Mouse (Mus musculus): ENCODE measurements around the gene Ssr4. TPM values are rescaled to one million over a fixed set of nuclear protein-coding genes. Genes with fewer than 3 reads are reported as not detected.
A peak's percentile ranks its signal among the peaks of the same experiment; 100 is the strongest.
"Not testable (repeated sequence)": the region's sequence is repeated elsewhere in the genome, so short reads cannot be mapped to it uniquely, and the experiment has no call there.

The Ssr4 gene
- polyA plus RNA-seq (2015; fragmentation: Nextera tagmentation; extraction: Ambion mirVana) = 182 TPM in 2 replicates

GRCm38 (mm10) chrX:73786364-73787224, at the start of gene Ssr4, which contains the start of gene Idh3g:
Gene Ssr4 (plus strand): TSS chrX:73787028.
Gene Idh3g (minus strand): TSS chrX:73786897.
- peaks cover 5% of the 10 kb centered on the region for H3K27me3 ChIP-seq

GRCm38 (mm10) chrX:73738155-73738554, 48.7 kb upstream of the Ssr4 start:
- Histone ChIP-seq H3K4me2 (replicated peaks) (no peak overlapping the region), H3K9ac (no peak overlapping the region), H3K4me1 (no peaks in the 10 kb centered on the region), H3K36me3 (no peaks in the 10 kb centered on the region), H3K9me3 (no peaks in the 10 kb centered on the region), H3K4me3 (no peak overlapping the region), H3K27me3 (no peaks in the 10 kb centered on the region), H3K27ac (no peak overlapping the region)
- 100% methylated on average over 1 of the region's 1 CpGs for WGBS
- no peak for ATAC-seq (ENCODE audit: low FRiP score, low read depth)

More at GRCm38 (mm10) chrX:73786364-73787224, at the start of gene Ssr4, which contains the start of gene Idh3g:
- Histone ChIP-seq H3K9me3 (no peaks in the 10 kb centered on the region), H3K9ac (peak within 1 kb of the TSS; percentile 75), H3K27ac (peak within 1 kb of the TSS; percentile 85; the same call in 1 of the 2 replicates), H3K4me3 (peak within 1 kb of the TSS; percentile 60), H3K36me3 (peaks cover 25% of the 10 kb centered on the region), H3K4me2 (replicated peaks) (peak within 1 kb of the TSS; percentile 68), H3K4me1 (peaks cover 12% of the 10 kb centered on the region)
- ATAC-seq (ENCODE audit: low FRiP score, low read depth) = peak; percentile 95
- WGBS = 20% methylated on average over 52 of the region's 52 CpGs

- WGBS = 63% methylated on average over 5 of the region's 5 CpGs
- Histone ChIP-seq H3K36me3 (no peaks in the 10 kb centered on the region), H3K9ac (no peak overlapping the region), H3K9me3 (no peaks in the 10 kb centered on the region), H3K27ac (no peak overlapping the region), H3K4me1 (no peaks in the 10 kb centered on the region), H3K4me3 (no peak overlapping the region), H3K4me2 (replicated peaks) (no peak overlapping the region), H3K27me3 (no peaks in the 10 kb centered on the region)
- no peak for ATAC-seq (ENCODE audit: low FRiP score, low read depth)
These were observed 47.7 kb upstream of the Ssr4 start for GRCm38 (mm10) chrX:73739151-73739550.

- not testable (repeated sequence) for H3K27ac ChIP-seq; H3K4me3 ChIP-seq; H3K36me3 ChIP-seq; H3K4me1 ChIP-seq; H3K9ac ChIP-seq; H3K9me3 ChIP-seq; ATAC-seq (ENCODE audit: low FRiP score, low read depth); H3K27me3 ChIP-seq; H3K4me2 ChIP-seq (replicated peaks)
- 92% methylated on average over 7 of the region's 7 CpGs for WGBS
These were observed 47.0 kb upstream of the Ssr4 start for GRCm38 (mm10) chrX:73739841-73740240.

GRCm38 (mm10) chrX:73744774-73745481, 41.9 kb upstream of the Ssr4 start:
- no peaks in the 10 kb centered on the region for H3K36me3 ChIP-seq
- H3K4me1 ChIP-seq = no peaks in the 10 kb centered on the region
- no peak overlapping the region for H3K4me2 ChIP-seq (replicated peaks)
- no peaks in the 10 kb centered on the region for H3K27me3 ChIP-seq
- WGBS = 70% methylated on average over 1 of the region's 1 CpGs
- H3K9ac ChIP-seq = no peak overlapping the region
- no peaks in the 10 kb centered on the region for H3K9me3 ChIP-seq
- no peak overlapping the region for H3K4me3 ChIP-seq
- ATAC-seq (ENCODE audit: low FRiP score, low read depth) = no peak
- H3K27ac ChIP-seq = no peak overlapping the region

GRCm38 (mm10) chrX:73748977-73749376, 37.9 kb upstream of the Ssr4 start:
- Histone ChIP-seq H3K36me3 (no peaks in the 10 kb centered on the region), H3K27me3 (no peaks in the 10 kb centered on the region), H3K9me3 (no peaks in the 10 kb centered on the region), H3K27ac (no peak overlapping the region), H3K4me1 (no peaks in the 10 kb centered on the region), H3K9ac (no peak overlapping the region), H3K4me3 (no peak overlapping the region), H3K4me2 (replicated peaks) (no peak overlapping the region)
- 85% methylated on average over 1 of the region's 1 CpGs for WGBS
- ATAC-seq (ENCODE audit: low FRiP score, low read depth) = no peak

- peaks cover 10% of the 10 kb centered on the region; the same call in 1 of the 2 replicates for H3K27me3 ChIP-seq
- WGBS = 73% methylated on average over 5 of the region's 5 CpGs
- no peaks in the 10 kb centered on the region for H3K36me3 ChIP-seq
- H3K9ac ChIP-seq = no peak within 1 kb of the TSS
- no peaks in the 10 kb centered on the region for H3K9me3 ChIP-seq
- no peak for ATAC-seq (ENCODE audit: low FRiP score, low read depth)
- H3K4me1 ChIP-seq = no peaks in the 10 kb centered on the region
- no peak within 1 kb of the TSS for H3K27ac ChIP-seq
- no peak within 1 kb of the TSS for H3K4me2 ChIP-seq (replicated peaks)
- no peak within 1 kb of the TSS for H3K4me3 ChIP-seq
These were observed 30.3 kb upstream of the Ssr4 start, which contains the start of gene Plxnb3 for GRCm38 (mm10) chrX:73756334-73757140. Gene Plxnb3 (plus strand): TSS chrX:73757090.

- Histone ChIP-seq H3K27me3 (peaks cover 10% of the 10 kb centered on the region; the same call in 1 of the 2 replicates), H3K9me3 (no peaks in the 10 kb centered on the region), H3K4me2 (replicated peaks) (no peak overlapping the region), H3K36me3 (no peaks in the 10 kb centered on the region), H3K4me3 (no peak overlapping the region), H3K9ac (no peak overlapping the region), H3K27ac (no peak overlapping the region), H3K4me1 (no peaks in the 10 kb centered on the region)
- WGBS = 83% methylated on average over 13 of the region's 13 CpGs
- ATAC-seq (ENCODE audit: low FRiP score, low read depth) = no peak
These were observed 28.1 kb upstream of the Ssr4 start for GRCm38 (mm10) chrX:73758611-73759290.

- ATAC-seq (ENCODE audit: low FRiP score, low read depth) = no peak
- no peaks in the 10 kb centered on the region for H3K36me3 ChIP-seq
- H3K27me3 ChIP-seq = no peaks in the 10 kb centered on the region; the same call in 1 of the 2 replicates
- H3K4me2 ChIP-seq (replicated peaks) = no peak overlapping the region
- no peaks in the 10 kb centered on the region for H3K4me1 ChIP-seq
- H3K4me3 ChIP-seq = no peak overlapping the region
- H3K9ac ChIP-seq = no peak overlapping the region
- no peak overlapping the region for H3K27ac ChIP-seq
- H3K9me3 ChIP-seq = no peaks in the 10 kb centered on the region
- 65% methylated on average over 1 of the region's 1 CpGs for WGBS
These were observed 21.5 kb upstream of the Ssr4 start for GRCm38 (mm10) chrX:73765311-73765710.

- Histone ChIP-seq H3K27me3 (no peaks in the 10 kb centered on the region; the same call in 1 of the 2 replicates), H3K4me3 (no peak overlapping the region), H3K27ac (no peak overlapping the region), H3K9ac (no peak overlapping the region), H3K4me2 (replicated peaks) (no peak overlapping the region), H3K36me3 (no peaks in the 10 kb centered on the region), H3K9me3 (no peaks in the 10 kb centered on the region), H3K4me1 (no peaks in the 10 kb centered on the region)
- WGBS = 48% methylated on average over 9 of the region's 9 CpGs
- no peak for ATAC-seq (ENCODE audit: low FRiP score, low read depth)
These were observed 19.6 kb upstream of the Ssr4 start for GRCm38 (mm10) chrX:73767267-73767666.

- H3K27ac ChIP-seq = no peak within 1 kb of the TSS; the same call in 1 of the 2 replicates
These were observed 12.6 kb upstream of the Ssr4 start, which contains the start of gene Srpk3 for GRCm38 (mm10) chrX:73774168-73774760. Gene Srpk3 (plus strand): TSS chrX:73774405.

More at GRCm38 (mm10) chrX:73774168-73774760, 12.6 kb upstream of the Ssr4 start, which contains the start of gene Srpk3:
- H3K27me3 ChIP-seq = no peaks in the 10 kb centered on the region
- 0 out of 2 replicates have a peak within 1 kb of the TSS, but pooled peaks have one; percentile 13 for H3K9ac ChIP-seq
- H3K4me2 ChIP-seq (replicated peaks) = no peak within 1 kb of the TSS
- peak; percentile 17; the same call in 1 of the 2 replicates for ATAC-seq (ENCODE audit: low FRiP score, low read depth)
- 38% methylated on average over 9 of the region's 9 CpGs for WGBS
- H3K4me1 ChIP-seq = 0 out of 2 replicates have a peak, but pooled peaks cover 7% of the 10 kb centered on the region
- H3K9me3 ChIP-seq = no peaks in the 10 kb centered on the region
- H3K4me3 ChIP-seq = no peak within 1 kb of the TSS
- peaks cover 30% of the 10 kb centered on the region for H3K36me3 ChIP-seq

Measured in limb, embryonic 13.5 days (tissue).